In genomic region chr5:65394425-65394824, GRCm38 (mm10) we compare ENCODE assay signal across 29 mouse cellular contexts. TPM values are rescaled to one million over a fixed set of nuclear protein-coding genes. Genes with fewer than 3 reads are reported as not detected.
DNase-seq lines count a peak whose midpoint lies in the region; ATAC-seq and TF ChIP-seq lines count a peak whose summit lies in the region.
"Had no signal": no experiment of that assay in that cellular context is flagged by ENCODE, and none has a peak within 500 bp of the region (broad histone marks: within the 10 kb centered on the region; RNA-seq: fewer than 3 reads in every experiment).

No protein-coding gene starts in this region.

- H3K27me3 ChIP-seq in stomach, postnatal 0 days (ENCODE audit: control insufficient read depth, insufficient read depth, low read length), result no peaks in the 10 kb centered on the region
- H3K27me3 ChIP-seq: embryonic facial prominence, embryonic 15.5 days; forebrain, embryonic 13.5 days; hindbrain, embryonic 12.5 days; limb, embryonic 13.5 days; liver, embryonic 12.5 days; midbrain, embryonic 15.5 days; neural tube, embryonic 12.5 days had no signal

- no peak for DNase-seq in layer of hippocampus, adult 2 months (ENCODE audit: low spot score in 2 of 2)
- no peak for DNase-seq in layer of hippocampus, postnatal 10 days (ENCODE audit: low spot score in 2 of 2)
- peak; percentile 30 for DNase-seq in A20 (ENCODE audit: low read depth, low spot score)
- DNase-seq in ES-E14 (ENCODE audit: low read depth, low spot score), result no peak
- DNase-seq in stomach, postnatal 0 days (ENCODE audit: low spot score), result no peak
- no peak for DNase-seq in cerebellum, adult 9-11 months
- no peak for DNase-seq in adrenal gland, adult (ENCODE audit: inconsistent age in 2 of 2, low spot score in 1 of 2)
- DNase-seq: adrenal gland, adult 2 months; adrenal gland, postnatal 36 days; cerebellum, adult 18-20 months; cerebellum, postnatal 14 days; gastrocnemius, postnatal 10 days; heart, postnatal 14 days; kidney, adult 9 months; kidney, postnatal 25 days; lung, adult 2 months; lung, postnatal 10 days; thymus, postnatal 14 days had no signal

- ATAC-seq in stomach, postnatal 0 days (ENCODE audit: low FRiP score, low TSS enrichment), result no peak
- ATAC-seq: forebrain, embryonic 13.5 days; intestine, postnatal 0 days; liver, embryonic 12.5 days; midbrain, embryonic 15.5 days had no signal

- H3K36me3 ChIP-seq in ES-E14 (ENCODE audit: control insufficient read depth, insufficient read depth, low read length, poor library complexity, severe bottlenecking), result peaks cover 21% of the 10 kb centered on the region
- peaks cover 15% of the 10 kb centered on the region for H3K36me3 ChIP-seq in stomach, postnatal 0 days (ENCODE audit: control insufficient read depth, insufficient read depth, low read length)

- H3K4me2 ChIP-seq in stomach, postnatal 0 days (replicated peaks; ENCODE audit: low read depth), result no peak overlapping the region
- H3K4me2 ChIP-seq: embryonic facial prominence, embryonic 15.5 days; forebrain, embryonic 13.5 days; hindbrain, embryonic 12.5 days; limb, embryonic 13.5 days; liver, embryonic 12.5 days; midbrain, embryonic 15.5 days; neural tube, embryonic 12.5 days had no signal

- 88% methylated on average over 7 of the region's 7 CpGs for WGBS in stomach, postnatal 0 days

- peak; percentile 30 for TF ChIP-seq CTCF in layer of hippocampus, adult 2 months (conservative IDR thresholded peaks at IDR 0.05)
- TF ChIP-seq CTCF in stomach, postnatal 0 days (IDR thresholded peaks at IDR 0.05; ENCODE audit: low read depth), result 0 out of 2 replicates have a peak, but pooled peaks have one; percentile 19

- H3K4me1 ChIP-seq in ES-E14 (ENCODE audit: control insufficient read depth in 2 of 2, insufficient read depth in 2 of 2, low read length in 2 of 2, poor library complexity in 1 of 2), result no peaks in the 10 kb centered on the region
- H3K4me1 ChIP-seq in stomach, postnatal 0 days (replicated peaks; ENCODE audit: control insufficient read depth, insufficient read depth), result no peaks in the 10 kb centered on the region

- no peak overlapping the region for H3K9ac ChIP-seq in ES-E14 (ENCODE audit: insufficient read depth, low read depth, low read length, poor library complexity, severe bottlenecking)
- H3K9ac ChIP-seq in stomach, postnatal 0 days (ENCODE audit: low read length), result no peak overlapping the region
- H3K9ac ChIP-seq: embryonic facial prominence, embryonic 15.5 days; forebrain, embryonic 13.5 days; hindbrain, embryonic 12.5 days; limb, embryonic 13.5 days; liver, embryonic 12.5 days; midbrain, embryonic 15.5 days; neural tube, embryonic 12.5 days had no signal

- TF ChIP-seq EP300 in stomach, postnatal 0 days (optimal IDR thresholded peaks at IDR 0.05), result no peak

- in situ Hi-C loops in ES-E14 (cut with MboI; ENCODE audit: low sequenced_read_pairs in 2 of 2, unreplicated experiment in 2 of 2), result no loop called here

- H3K27ac ChIP-seq in layer of hippocampus, adult 2 months, result no peak overlapping the region
- H3K27ac ChIP-seq in ES-E14 (ENCODE audit: insufficient read depth, low read depth, low read length, poor library complexity, severe bottlenecking), result no peak overlapping the region
- H3K27ac ChIP-seq in stomach, postnatal 0 days (replicated peaks), result no peak overlapping the region
- H3K27ac ChIP-seq: embryonic facial prominence, embryonic 10.5 days; embryonic facial prominence, embryonic 15.5 days; forebrain, embryonic 13.5 days; hindbrain, embryonic 12.5 days; limb, embryonic 13.5 days; liver, embryonic 12.5 days; midbrain, embryonic 10.5 days; midbrain, embryonic 15.5 days; neural tube, embryonic 12.5 days had no signal

- H3K4me3 ChIP-seq in layer of hippocampus, adult 2 months, result no peak overlapping the region
- H3K4me3 ChIP-seq in ES-E14 (ENCODE audit: insufficient read depth in 1 of 2, low read depth in 1 of 2, low read length in 2 of 2, poor library complexity in 1 of 2, severe bottlenecking in 1 of 2), result no peak overlapping the region
- H3K4me3 ChIP-seq in stomach, postnatal 0 days (ENCODE audit: low read depth, low read length), result no peak overlapping the region
- H3K4me3 ChIP-seq: embryonic facial prominence, embryonic 10.5 days; embryonic facial prominence, embryonic 15.5 days; forebrain, embryonic 13.5 days; hindbrain, embryonic 12.5 days; limb, embryonic 13.5 days; liver, embryonic 12.5 days; midbrain, embryonic 10.5 days; midbrain, embryonic 15.5 days; neural tube, embryonic 12.5 days had no signal

- H3K9me3 ChIP-seq in ES-E14 (ENCODE audit: control insufficient read depth, insufficient read depth, low read depth, low read length), result no peaks in the 10 kb centered on the region
- no peaks in the 10 kb centered on the region for H3K9me3 ChIP-seq in stomach, postnatal 0 days (ENCODE audit: control insufficient read depth, low read length)
- H3K9me3 ChIP-seq: embryonic facial prominence, embryonic 10.5 days; embryonic facial prominence, embryonic 15.5 days; forebrain, embryonic 13.5 days; hindbrain, embryonic 12.5 days; limb, embryonic 13.5 days; liver, embryonic 12.5 days; midbrain, embryonic 10.5 days; midbrain, embryonic 15.5 days; neural tube, embryonic 12.5 days had no signal

TF ChIP-seq in ES-E14, 5 proteins besides CTCF, POLR2A, EP300 and RAD21:
- TF ChIP-seq ZNF384 (IDR thresholded peaks at IDR 0.05; ENCODE audit: low read depth, low read length) (peak; percentile 58; the same call in 1 of the 2 replicates), HCFC1 (IDR thresholded peaks at IDR 0.05; ENCODE audit: borderline replicate concordance, insufficient read depth, low read length) (no peak)
TF ChIP-seq in ES-E14: peak in this region for 1.

RNA-seq across cellular contexts. Expression of gene Lias, which starts 3.1 kb away (rescaled TPM):
- 10 to 100 TPM; 33.6 to 37.3 TPM for total RNA-seq in layer of hippocampus, adult 2 months (2021)
- total RNA-seq in layer of hippocampus, postnatal 10 days (2021), result 10 to 100 TPM; 37.4 to 38.2 TPM
- total RNA-seq in ES-E14 (2012; rRNA removed), result 38.8 and 52.8 TPM in 2 replicates
- polyA plus RNA-seq in stomach, postnatal 0 days (2015; fragmentation: Nextera tagmentation; extraction: Ambion mirVana), result 43.4 and 46.0 TPM in 2 replicates

RNA-seq across cellular contexts. Expression of gene Rpl9, which starts 3.2 kb away (rescaled TPM):
- 100 to 1,000 TPM; 705 to 728 TPM for total RNA-seq in layer of hippocampus, adult 2 months (2021)
- total RNA-seq in layer of hippocampus, postnatal 10 days (2021), result 100 to 1,000 TPM; 633 to 651 TPM
- 1,957 and 1,967 TPM in 2 replicates for total RNA-seq in ES-E14 (2012; rRNA removed)
- polyA plus RNA-seq in stomach, postnatal 0 days (2015; fragmentation: Nextera tagmentation; extraction: Ambion mirVana), result 917 and 919 TPM in 2 replicates

RNA-seq across cellular contexts. Expression of gene Ugdh, which starts 41.3 kb away (rescaled TPM):
- 10 to 100 TPM; 31.8 to 32.7 TPM for total RNA-seq in layer of hippocampus, adult 2 months (2021)
- 10 to 100 TPM; 27.7 to 33.7 TPM for total RNA-seq in layer of hippocampus, postnatal 10 days (2021)
- total RNA-seq in ES-E14 (2012; rRNA removed), result 6.9 and 15.8 TPM in 2 replicates
- 281 and 313 TPM in 2 replicates for polyA plus RNA-seq in stomach, postnatal 0 days (2015; fragmentation: Nextera tagmentation; extraction: Ambion mirVana)

RNA-seq across cellular contexts. Expression of gene Klb, which starts 46.3 kb away (rescaled TPM):
- total RNA-seq in layer of hippocampus, adult 2 months (2021), result under 1 TPM; 0.46 to 0.66 TPM
- total RNA-seq in layer of hippocampus, postnatal 10 days (2021), result under 1 TPM; 0.66 to 0.74 TPM
- 0.63 and 3.6 TPM in 2 replicates for total RNA-seq in ES-E14 (2012; rRNA removed)
- polyA plus RNA-seq in stomach, postnatal 0 days (2015; fragmentation: Nextera tagmentation; extraction: Ambion mirVana), result 0.24 and 0.25 TPM in 2 replicates
- polyA plus RNA-seq: embryonic facial prominence, embryonic 10.5 days; embryonic facial prominence, embryonic 15.5 days; heart, embryonic 14.5 days; hindbrain, embryonic 12.5 days; neural tube, embryonic 12.5 days had no signal

RNA-seq across cellular contexts. Expression of gene Rfc1, which starts 59.0 kb away (rescaled TPM):
- total RNA-seq in layer of hippocampus, adult 2 months (2021), result 10 to 100 TPM; 33.2 to 38.2 TPM
- total RNA-seq in layer of hippocampus, postnatal 10 days (2021), result 10 to 100 TPM; 26.6 to 29.5 TPM
- total RNA-seq in ES-E14 (2012; rRNA removed), result 53.4 and 70.5 TPM in 2 replicates
- polyA plus RNA-seq in stomach, postnatal 0 days (2015; fragmentation: Nextera tagmentation; extraction: Ambion mirVana), result 32.5 and 43.7 TPM in 2 replicates
